Mouse (Mus musculus) ES-Bruce4 (cell line): ENCODE measurements around the gene Dqx1. TPM values are rescaled to one million over a fixed set of nuclear protein-coding genes. Genes with fewer than 3 reads are reported as not detected.

Experiments used
- H3K27ac ChIP-seq: 2 replicates; pipeline ENCODE4 v1.5.1; 2012; ENCODE audit warnings: low read length, inconsistent platforms; ENCODE audit not compliant: insufficient read depth
- H3K27me3 ChIP-seq: 2 replicates; pipeline ENCODE4 v1.6.1; 2012; ENCODE audit warnings: mild to moderate bottlenecking, low read length, inconsistent platforms; ENCODE audit not compliant: control insufficient read depth, poor library complexity, insufficient read depth, severe bottlenecking
- H3K36me3 ChIP-seq: 2 replicates; pipeline ENCODE4 v1.6.1; 2012; ENCODE audit warnings: inconsistent platforms, mild to moderate bottlenecking, low read length, moderate library complexity; ENCODE audit not compliant: control insufficient read depth, poor library complexity, insufficient read depth, severe bottlenecking
- H3K4me1 ChIP-seq: one replicate; pipeline ENCODE4 v1.8.1; 2011; ENCODE audit warnings: low read length; ENCODE audit not compliant: control insufficient read depth, insufficient read depth
- H3K4me3 ChIP-seq: 2 replicates; pipeline ENCODE4 v1.5.1; 2011; ENCODE audit warnings: low read depth, mild to moderate bottlenecking, low read length
- H3K9ac ChIP-seq: 2 replicates; pipeline ENCODE4 v1.6.1; 2012; ENCODE audit warnings: low read depth, mild to moderate bottlenecking, inconsistent platforms; ENCODE audit not compliant: poor library complexity, severe bottlenecking
- H3K9me3 ChIP-seq: replicated peaks from 2 replicates; pipeline ENCODE4 v1.6.1; 2012; ENCODE audit warnings: mild to moderate bottlenecking, low read length, inconsistent platforms; ENCODE audit not compliant: control insufficient read depth, poor library complexity, insufficient read depth, severe bottlenecking
- CTCF ChIP-seq: IDR thresholded peaks from one replicate; pipeline ENCODE4 v1.8.1; 2011; ENCODE audit warnings: low read depth, low read length
- EP300 ChIP-seq: IDR thresholded peaks from 2 replicates; pipeline ENCODE4 v1.6.1; 2011; ENCODE audit warnings: low read depth, low read length; ENCODE audit not compliant: insufficient read depth
- POLR2A ChIP-seq: IDR thresholded peaks from one replicate; pipeline ENCODE4 v1.8.1; 2011; ENCODE audit warnings: low read length; ENCODE audit not compliant: insufficient read depth
- polyA plus RNA-seq: library from polyadenylated mRNA; stranded (reverse); fragments of >200 nt; gene quantifications from 2 replicates; pipeline ENCODE4 v1.2.4, GENCODE M21; 2011; ENCODE audit warnings: low read depth; ENCODE audit not compliant: missing spikeins, insufficient read depth, insufficient read length

Gene Dqx1
- polyA plus RNA-seq, 1 experiment: 3.7 TPM

DNA sequence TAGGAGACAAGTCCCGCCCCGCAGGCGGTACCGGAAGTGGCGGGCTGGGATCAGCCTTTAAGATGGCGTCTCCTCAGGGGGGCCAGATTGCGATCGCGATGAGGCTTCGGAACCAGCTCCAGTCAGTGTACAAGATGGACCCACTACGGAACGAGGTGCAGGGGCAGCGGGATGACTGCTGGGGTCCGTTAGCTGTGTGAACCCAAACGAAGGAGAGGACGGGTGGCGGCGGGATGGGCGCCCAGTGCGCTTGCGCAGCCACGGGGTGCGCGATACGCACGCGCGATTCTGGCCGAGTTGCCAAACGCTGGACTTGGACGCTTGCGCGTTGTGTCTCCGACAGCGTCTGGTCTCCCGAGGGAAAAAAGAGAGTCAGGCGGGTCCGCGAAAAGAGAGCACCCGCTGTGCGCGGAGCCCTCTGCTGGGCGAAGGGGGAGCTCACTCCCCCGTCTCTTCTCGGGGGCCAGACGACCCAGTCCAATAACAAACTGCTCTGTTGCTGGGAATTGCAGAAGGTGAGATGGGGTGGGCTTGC lies 20.7 kb downstream of the Dqx1 start:
- no peaks in the 10 kb centered on the region for H3K27me3 ChIP-seq
- TF ChIP-seq EP300: 0 out of 2 replicates have a peak, but pooled peaks have one; percentile 36
- no peak for TF ChIP-seq CTCF
- H3K4me1 ChIP-seq: no peaks in the 10 kb centered on the region

DNA sequence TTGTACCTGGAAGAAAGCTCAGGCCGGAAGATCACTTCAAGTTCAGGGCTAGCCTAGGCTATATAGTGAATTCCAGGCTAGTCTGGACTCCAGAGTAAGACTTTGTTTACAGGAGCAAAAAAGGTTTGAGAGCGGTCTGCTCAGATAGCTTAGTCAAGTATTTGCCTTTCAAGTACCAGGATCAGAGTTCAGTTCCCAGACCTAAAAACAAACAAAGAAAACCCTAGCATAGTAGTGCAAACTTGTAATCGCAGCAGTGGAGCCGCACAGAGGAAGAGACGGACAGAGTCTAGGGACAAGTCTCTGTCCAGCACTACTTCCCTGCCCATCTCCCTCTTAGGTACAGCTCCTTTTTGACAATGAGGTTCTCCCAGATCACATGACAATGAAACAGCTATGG lies 22.6 kb downstream of the Dqx1 start:
- TF ChIP-seq EP300: no peak
- TF ChIP-seq CTCF: no peak
- TF ChIP-seq POLR2A: no peak
- no peak overlapping the region for H3K4me3 ChIP-seq
- no peak overlapping the region for H3K9ac ChIP-seq
- H3K27ac ChIP-seq: no peak overlapping the region
- H3K27me3 ChIP-seq: no peaks in the 10 kb centered on the region
- H3K4me1 ChIP-seq: no peaks in the 10 kb centered on the region
- H3K9me3 ChIP-seq: no peaks in the 10 kb centered on the region
- peaks cover 3% of the 10 kb centered on the region; the same call in 1 of the 2 replicates for H3K36me3 ChIP-seq

More for the DNA sequence above, 20.7 kb downstream of the Dqx1 start:
- H3K4me3 ChIP-seq: peak overlapping the region; percentile 80
- peak overlapping the region; percentile 63 for H3K9ac ChIP-seq
- no peak overlapping the region for H3K27ac ChIP-seq
- H3K36me3 ChIP-seq: peaks cover 3% of the 10 kb centered on the region; the same call in 1 of the 2 replicates
- no peaks in the 10 kb centered on the region for H3K9me3 ChIP-seq

DNA sequence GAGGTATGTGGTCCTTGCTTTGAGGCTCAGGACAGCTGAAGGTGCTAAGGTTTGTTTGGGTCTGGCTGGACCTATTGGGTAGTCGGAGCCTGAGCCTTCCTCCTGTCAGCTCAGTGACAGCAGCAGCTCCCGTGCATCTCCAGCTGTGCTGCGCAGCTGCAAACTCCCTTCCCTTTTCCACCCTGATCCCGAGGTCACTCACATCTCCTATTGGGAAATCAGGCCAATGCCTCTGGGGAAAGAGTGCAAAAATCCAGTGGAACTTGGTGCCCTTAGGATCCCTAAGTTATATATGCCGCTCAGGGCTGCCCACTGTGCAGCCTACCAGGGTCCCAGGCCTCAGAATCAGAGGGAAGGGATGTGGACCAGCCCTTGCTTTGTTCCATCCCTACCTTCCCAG lies 25.9 kb downstream of the Dqx1 start:
- Histone ChIP-seq H3K27ac (no peak overlapping the region), H3K36me3 (peaks cover 3% of the 10 kb centered on the region; the same call in 1 of the 2 replicates), H3K4me3 (no peak overlapping the region), H3K9ac (no peak overlapping the region), H3K27me3 (no peaks in the 10 kb centered on the region), H3K4me1 (no peaks in the 10 kb centered on the region), H3K9me3 (no peaks in the 10 kb centered on the region)
- TF ChIP-seq POLR2A (no peak), EP300 (no peak), CTCF (no peak)

DNA sequence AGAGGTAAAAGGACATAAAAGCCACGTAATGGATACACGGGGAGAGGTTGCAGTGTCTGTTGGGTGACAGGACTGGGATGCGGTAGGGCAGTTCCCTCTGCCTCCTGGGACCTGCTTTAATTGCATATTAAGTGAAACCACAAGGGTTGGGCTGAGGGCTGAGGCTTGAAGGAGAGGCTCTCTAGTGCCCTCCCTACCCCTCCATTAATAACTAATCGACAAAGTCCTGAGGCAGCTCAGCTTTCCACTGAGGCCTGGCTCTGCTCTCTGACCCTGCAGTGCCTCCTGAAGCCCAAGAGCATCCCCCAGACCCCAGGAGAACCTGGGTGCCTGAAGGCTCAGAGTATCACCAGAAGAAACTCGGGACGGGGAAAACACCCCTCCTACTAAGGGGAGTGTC lies 26.8 kb downstream of the Dqx1 start:
- no peak for TF ChIP-seq EP300
- no peak for TF ChIP-seq CTCF
- no peak for TF ChIP-seq POLR2A
- H3K27ac ChIP-seq: no peak overlapping the region
- H3K36me3 ChIP-seq: peaks cover 3% of the 10 kb centered on the region; the same call in 1 of the 2 replicates
- no peaks in the 10 kb centered on the region for H3K27me3 ChIP-seq
- no peak overlapping the region for H3K4me3 ChIP-seq
- H3K9me3 ChIP-seq: no peaks in the 10 kb centered on the region
- no peaks in the 10 kb centered on the region for H3K4me1 ChIP-seq
- no peak overlapping the region for H3K9ac ChIP-seq

DNA sequence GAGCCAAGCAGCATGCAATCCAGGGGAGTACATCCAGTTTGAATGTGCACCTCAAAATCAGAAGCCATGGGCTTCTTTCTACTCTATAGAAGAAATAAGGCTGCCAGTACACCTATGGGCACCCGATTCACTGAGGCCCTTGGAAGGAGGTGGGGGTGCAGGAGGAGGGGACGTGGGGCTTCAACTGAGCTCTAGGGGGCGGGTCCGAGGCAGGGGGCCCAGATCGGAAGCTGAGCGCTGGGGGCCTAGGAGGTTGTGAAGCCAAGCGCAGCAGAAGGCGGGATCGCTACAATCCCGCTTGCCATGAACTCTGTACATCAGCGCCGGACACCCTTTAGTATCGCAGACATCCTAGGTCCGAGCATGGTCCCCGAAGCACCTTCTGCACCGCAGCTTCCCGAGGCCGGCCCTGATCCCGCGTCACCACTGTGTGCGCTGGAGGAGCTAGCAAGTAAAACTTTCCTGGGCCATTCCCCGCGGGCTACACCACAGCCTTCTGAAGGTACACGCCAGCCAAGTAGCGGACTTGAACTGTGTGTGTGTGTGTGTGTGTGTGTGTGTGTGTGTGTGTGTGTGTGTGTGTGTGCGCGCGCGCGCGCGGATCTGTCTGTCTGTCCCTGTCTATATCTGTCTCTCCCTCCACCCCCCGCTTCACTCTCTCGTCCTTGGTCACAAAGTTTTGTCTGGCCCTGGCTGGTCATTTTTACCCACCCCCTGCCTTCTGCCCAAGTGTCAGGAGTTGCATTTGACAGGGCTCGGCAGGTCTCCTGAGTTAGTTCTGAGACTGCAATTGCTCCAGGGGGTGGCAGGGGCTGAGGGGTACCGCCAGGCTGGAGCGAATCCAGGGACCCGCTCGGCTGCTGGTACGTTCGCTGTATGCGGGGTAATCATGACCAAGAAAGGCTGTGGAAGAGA lies 28.7 kb downstream of the Dqx1 start, which contains the start of gene Lbx2:
Gene Lbx2, plus strand, starts transcription at position 247 of the 915 bp plus-strand sequence.
- no peaks in the 10 kb centered on the region for H3K9me3 ChIP-seq
- H3K27me3 ChIP-seq: no peaks in the 10 kb centered on the region
- no peaks in the 10 kb centered on the region for H3K36me3 ChIP-seq
- H3K27ac ChIP-seq: no peak within 1 kb of the TSS
- TF ChIP-seq POLR2A (no peak), CTCF (no peak), EP300 (no peak)
- no peaks in the 10 kb centered on the region for H3K4me1 ChIP-seq
- H3K9ac ChIP-seq: peak within 1 kb of the TSS; percentile 15; the same call in 1 of the 2 replicates
- H3K4me3 ChIP-seq: peak within 1 kb of the TSS; percentile 39
